Mouse (Mus musculus): ENCODE results near the gene Kank4.

GRCm38 (mm10) chr4:98789133-98789765 lies 28.1 kb downstream of the Kank4 start:
- TF ChIP-seq EP300 (IDR thresholded peaks at IDR 0.05; ENCODE audit: low read depth) (no peak), CTCF (IDR thresholded peaks at IDR 0.05; ENCODE audit: low read depth) (no peak)

All from liver, postnatal 0 days (tissue).